Mouse (Mus musculus) bone marrow macrophage, adult 2 months (primary cell): ENCODE results near the gene Tnik. TPM values are rescaled to one million over a fixed set of nuclear protein-coding genes. Genes with fewer than 3 reads are reported as not detected.
A peak's percentile ranks its signal among the peaks of the same experiment; 100 is the strongest.

ENCODE experiments used
- H3K27ac ChIP-seq: 2 replicates; pipeline ENCODE4 v1.5.1; 2012; ENCODE audit warnings: low read depth, low read length; ENCODE audit not compliant: insufficient read depth
- H3K4me1 ChIP-seq: 2 replicates; pipeline ENCODE4 v1.6.1; 2012; ENCODE audit warnings: low read length; ENCODE audit not compliant: control insufficient read depth, insufficient read depth
- H3K4me3 ChIP-seq: 2 replicates; pipeline ENCODE4 v1.5.1; 2012; ENCODE audit warnings: mild to moderate bottlenecking, low read length, moderate library complexity; ENCODE audit not compliant: insufficient read depth
- CTCF ChIP-seq: IDR thresholded peaks from 2 replicates; pipeline ENCODE4 v1.5.1; 2012; ENCODE audit warnings: low read depth, mild to moderate bottlenecking, low read length, moderate library complexity
- POLR2A ChIP-seq: IDR thresholded peaks from 2 replicates; pipeline ENCODE4 v1.6.1; 2012; ENCODE audit warnings: mild to moderate bottlenecking, low read depth, low read length, borderline replicate concordance
- polyA plus RNA-seq: library from polyadenylated mRNA; stranded (reverse); fragments of >200 nt; gene quantifications from 2 replicates; pipeline ENCODE4 v1.2.4, GENCODE M21; 2012; ENCODE audit not compliant: missing spikeins, insufficient read depth, insufficient read length

Gene Tnik
- polyA plus RNA-seq, 1 experiment: 0.54 TPM

DNA sequence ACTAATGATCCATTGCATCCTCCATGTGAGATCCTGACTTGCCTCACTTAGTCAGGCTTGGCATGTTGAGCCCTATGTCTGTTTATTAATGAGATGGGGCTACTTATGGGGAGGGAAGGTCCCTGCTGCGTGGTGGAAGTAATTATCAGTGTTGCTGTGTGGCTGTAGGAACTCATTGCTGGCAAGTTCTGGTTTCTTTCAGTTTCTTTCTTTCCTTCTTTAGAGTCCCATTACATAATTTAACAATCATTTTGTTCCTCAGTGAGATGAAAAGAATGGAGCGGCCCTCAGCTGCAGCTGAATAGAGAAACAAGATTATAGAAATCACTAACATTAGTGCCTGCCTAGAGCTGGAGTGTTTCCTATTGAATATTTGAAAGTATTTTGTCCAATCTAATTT is 263.7 kb downstream of the Tnik start:
- no peak overlapping the region for H3K27ac ChIP-seq
- H3K4me3 ChIP-seq: no peak overlapping the region
- H3K4me1 ChIP-seq: no peaks in the 10 kb centered on the region
- TF ChIP-seq CTCF: no peak
- TF ChIP-seq POLR2A: no peak

DNA sequence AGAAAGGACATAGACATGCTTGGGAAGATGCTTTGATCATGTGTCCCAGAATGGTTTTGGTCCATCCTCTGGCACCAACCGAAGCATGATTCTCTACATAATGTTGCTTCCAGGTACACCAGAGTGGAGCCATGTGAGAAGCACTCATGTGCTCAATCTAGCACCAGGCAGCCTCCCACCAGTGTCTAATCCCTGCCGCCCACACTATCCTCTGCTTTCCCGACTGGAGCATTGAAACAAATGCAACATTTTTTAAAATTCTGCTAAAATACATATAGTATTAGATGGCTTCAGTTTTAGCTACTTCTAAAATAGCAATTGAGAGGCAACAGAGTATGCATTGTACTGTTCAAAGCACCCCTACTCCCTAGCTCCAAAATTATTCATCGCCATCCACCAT is 264.2 kb downstream of the Tnik start:
- no peak for TF ChIP-seq CTCF
- TF ChIP-seq POLR2A: no peak
- no peaks in the 10 kb centered on the region for H3K4me1 ChIP-seq
- no peak overlapping the region for H3K27ac ChIP-seq
- no peak overlapping the region for H3K4me3 ChIP-seq

DNA sequence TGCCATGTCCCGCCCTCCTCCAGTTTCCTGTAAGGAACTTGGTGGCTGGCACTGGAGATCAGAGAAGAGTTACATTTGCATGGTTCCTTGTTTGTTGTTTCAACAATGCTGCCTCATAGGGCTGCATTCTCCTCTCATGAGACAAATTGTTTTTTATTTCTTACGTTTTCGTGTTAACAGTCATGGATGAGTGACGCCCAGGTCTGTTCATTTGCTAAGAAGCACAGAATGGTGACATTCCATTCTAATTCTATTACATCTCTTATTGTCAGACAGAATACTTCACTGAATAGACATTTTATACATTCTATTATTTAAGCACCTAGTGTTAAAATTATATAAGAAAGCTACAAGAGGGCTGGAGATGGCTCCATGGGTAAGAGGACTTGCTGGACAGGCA is 266.5 kb downstream of the Tnik start:
- Histone ChIP-seq H3K27ac (no peak overlapping the region), H3K4me3 (no peak overlapping the region), H3K4me1 (no peaks in the 10 kb centered on the region)
- TF ChIP-seq POLR2A (no peak), CTCF (no peak)

DNA sequence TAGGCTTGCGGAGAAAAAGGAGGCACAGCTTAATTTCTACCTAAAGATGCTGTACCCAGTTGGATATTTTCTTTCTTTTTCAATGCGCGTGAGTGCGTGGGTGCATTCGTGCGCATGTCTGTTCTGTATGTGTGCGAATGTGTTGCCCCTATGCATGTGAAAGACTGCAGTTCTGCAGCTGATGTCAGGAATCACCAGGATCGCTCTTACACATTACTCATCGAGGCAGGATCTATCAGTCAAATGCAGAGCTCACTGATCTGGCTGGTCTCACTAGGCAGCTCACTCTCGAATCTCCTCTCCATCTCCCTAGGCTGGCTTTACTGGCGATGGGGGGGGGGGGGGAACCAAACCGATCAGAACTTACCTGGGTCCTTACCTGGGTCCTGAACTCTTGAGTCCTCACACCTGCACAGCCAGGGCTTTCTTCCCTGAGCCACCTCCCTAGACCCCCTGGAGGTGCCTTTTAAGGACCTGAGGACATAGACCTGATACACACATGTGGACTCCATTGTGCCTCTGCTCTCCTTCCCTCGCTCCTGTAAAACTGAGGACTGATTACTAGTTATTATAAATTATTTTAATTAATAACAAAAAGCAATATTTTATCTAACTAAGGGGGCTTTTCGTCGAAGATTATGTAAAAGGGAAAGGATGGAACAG is 268.4 kb downstream of the Tnik start:
- H3K4me3 ChIP-seq: no peak overlapping the region
- no peaks in the 10 kb centered on the region for H3K4me1 ChIP-seq
- TF ChIP-seq CTCF: no peak
- no peak for TF ChIP-seq POLR2A
- no peak overlapping the region for H3K27ac ChIP-seq

DNA sequence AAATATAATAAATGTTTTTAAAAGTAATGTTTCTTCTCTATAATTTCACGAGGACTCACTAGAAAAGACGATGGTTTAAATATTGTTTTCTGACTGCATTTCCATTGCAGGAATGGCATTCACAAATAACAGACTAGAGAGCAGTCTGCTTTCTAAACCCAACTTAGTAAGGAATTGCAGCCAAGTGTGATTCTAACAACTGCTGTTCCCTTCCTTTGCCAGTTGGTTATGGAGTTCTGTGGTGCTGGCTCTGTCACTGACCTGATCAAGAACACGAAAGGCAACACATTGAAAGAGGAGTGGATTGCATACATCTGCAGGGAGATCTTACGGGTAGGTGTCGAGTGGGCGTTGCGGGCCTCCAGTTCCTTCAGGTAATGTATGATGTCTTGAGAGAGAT is 269.7 kb downstream of the Tnik start:
- Histone ChIP-seq H3K4me1 (no peaks in the 10 kb centered on the region), H3K27ac (no peak overlapping the region), H3K4me3 (no peak overlapping the region)
- TF ChIP-seq POLR2A (no peak), CTCF (no peak)

DNA sequence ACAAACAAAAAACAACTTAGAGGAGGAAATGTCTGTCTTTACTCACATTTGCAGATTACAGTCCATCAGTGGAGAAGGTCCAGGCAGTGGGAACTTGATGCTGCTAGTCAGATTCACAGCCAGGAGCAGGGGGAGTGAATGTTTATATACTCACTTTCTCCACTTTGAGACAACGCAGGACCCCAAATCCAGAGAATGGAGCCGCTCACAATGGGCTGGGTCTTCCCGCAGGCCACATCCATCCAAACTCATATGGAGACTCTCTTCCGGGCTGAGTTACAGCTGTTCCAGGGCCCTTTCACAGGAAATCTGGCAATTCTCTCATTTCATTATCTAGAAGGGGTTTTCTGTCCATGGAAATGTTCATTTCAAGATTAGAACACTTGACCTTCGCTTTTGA is 277.1 kb downstream of the Tnik start:
- Histone ChIP-seq H3K27ac (no peak overlapping the region), H3K4me3 (no peak overlapping the region), H3K4me1 (no peaks in the 10 kb centered on the region)
- TF ChIP-seq POLR2A: no peak

DNA sequence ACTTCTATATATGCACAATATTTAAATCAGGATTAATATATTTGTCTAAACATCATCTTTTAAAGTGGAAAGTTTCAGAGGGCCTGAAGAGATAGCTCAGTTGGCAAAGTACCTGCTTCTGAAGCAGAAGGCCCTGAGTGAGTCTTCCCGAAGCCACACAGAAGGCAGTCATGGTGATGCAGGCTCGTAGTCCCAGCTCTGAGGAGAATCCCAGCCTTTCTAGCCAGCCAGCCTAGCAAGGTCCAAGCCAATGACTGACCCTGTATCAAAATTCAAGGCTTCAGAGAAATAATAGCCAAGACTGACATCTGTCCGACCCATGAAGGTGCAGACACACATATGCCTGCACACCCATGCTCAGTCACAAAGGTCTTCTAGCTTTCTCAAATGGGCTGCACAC is 279.9 kb downstream of the Tnik start:
- Histone ChIP-seq H3K4me3 (no peak overlapping the region), H3K4me1 (no peaks in the 10 kb centered on the region), H3K27ac (no peak overlapping the region)
- no peak for TF ChIP-seq POLR2A
- no peak for TF ChIP-seq CTCF

DNA sequence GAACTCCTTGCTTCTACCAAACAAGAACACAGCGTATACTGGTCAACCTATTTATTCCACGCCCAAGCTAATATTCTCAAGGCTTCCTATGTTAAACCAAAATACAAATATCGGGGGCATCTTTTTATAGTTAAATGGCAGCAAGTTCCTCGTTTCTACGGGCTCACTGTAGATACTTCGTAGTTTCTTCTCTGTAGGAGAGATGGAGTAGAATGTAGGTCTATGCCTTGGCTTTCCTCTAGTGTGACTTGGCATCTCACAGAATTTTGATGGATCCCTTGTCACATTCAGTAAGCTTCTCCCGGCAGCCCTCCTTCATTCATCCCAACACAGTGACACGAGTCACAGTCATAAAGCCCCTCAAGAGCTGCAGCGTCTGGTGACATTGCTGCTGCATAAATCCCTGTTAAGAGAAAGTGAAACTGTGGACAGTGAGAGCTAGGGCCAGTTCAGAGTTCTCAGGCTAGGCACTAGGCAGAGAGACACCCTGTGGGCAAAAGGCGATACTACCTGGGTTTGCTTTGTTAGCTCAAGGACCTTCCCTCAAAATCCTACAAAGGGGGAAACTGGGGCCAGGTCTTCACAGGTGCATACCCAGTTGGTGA is 280.5 kb downstream of the Tnik start:
- Histone ChIP-seq H3K4me1 (no peaks in the 10 kb centered on the region), H3K27ac (no peak overlapping the region), H3K4me3 (peak overlapping the region; percentile 43)
- TF ChIP-seq POLR2A: no peak
- no peak for TF ChIP-seq CTCF

DNA sequence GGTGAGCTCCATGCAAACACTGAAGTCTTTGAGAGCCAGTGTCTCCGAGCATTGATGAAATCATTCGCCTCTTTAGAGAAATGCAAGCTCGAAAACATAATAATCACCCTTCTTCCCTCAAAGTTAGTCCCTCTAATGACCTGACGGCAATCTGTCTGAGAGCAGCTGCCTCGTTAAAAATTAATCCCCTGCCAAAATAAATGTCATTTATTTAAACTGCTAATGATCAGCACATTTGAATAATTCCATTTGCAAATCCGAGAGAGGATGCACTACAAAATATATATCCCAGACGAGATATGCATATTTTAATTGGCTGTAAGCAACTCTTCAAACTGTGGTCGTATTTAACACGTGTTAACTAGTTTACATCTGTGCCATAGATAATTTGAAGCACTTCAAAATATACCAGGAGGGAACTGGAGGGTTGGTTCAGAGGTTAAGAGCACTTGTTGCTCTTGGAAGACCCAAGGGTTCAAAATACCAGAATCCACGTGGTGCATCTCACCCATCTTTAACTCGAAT is 281.4 kb downstream of the Tnik start:
- H3K27ac ChIP-seq: no peak overlapping the region
- no peak overlapping the region for H3K4me3 ChIP-seq
- H3K4me1 ChIP-seq: no peaks in the 10 kb centered on the region
- TF ChIP-seq POLR2A (no peak), CTCF (no peak)

DNA sequence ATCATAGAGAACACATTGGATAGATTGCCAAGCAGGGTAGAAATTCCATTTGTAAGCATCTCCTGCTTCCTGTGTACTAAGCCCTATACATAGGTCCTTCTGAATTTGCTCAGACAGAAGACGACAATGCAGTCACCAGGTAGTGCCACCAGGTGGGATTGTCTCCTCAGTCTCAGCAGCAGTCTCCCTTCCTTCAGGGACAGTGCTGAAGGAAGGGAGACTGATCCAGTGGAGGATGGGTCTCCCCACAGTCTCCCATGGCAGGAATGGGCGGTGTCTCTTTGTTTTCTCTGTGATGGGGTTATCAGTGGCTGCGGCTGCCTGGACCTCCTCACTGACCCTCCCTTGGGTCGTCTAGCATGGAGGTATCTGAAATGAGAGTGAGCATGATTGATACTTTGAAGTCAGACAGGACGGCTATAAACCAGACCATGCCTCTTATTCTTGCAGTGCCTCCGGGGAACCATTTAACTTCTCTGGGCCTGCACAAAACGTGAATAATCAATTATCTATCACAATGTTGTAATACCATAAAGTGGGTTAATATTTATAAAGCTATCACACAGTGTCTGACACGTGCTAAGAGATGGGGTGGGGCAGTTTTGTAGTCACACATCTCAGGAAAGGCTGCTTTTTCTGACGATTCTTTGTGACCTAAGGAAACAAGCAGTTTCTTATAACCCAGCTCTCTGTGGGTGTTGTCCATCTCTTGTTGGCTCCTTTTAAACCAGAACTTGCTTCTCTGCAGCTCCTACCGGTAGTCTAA is 285.1 kb downstream of the Tnik start:
- Histone ChIP-seq H3K4me3 (no peak overlapping the region), H3K27ac (no peak overlapping the region), H3K4me1 (no peaks in the 10 kb centered on the region)
- TF ChIP-seq POLR2A: no peak
- no peak for TF ChIP-seq CTCF

DNA sequence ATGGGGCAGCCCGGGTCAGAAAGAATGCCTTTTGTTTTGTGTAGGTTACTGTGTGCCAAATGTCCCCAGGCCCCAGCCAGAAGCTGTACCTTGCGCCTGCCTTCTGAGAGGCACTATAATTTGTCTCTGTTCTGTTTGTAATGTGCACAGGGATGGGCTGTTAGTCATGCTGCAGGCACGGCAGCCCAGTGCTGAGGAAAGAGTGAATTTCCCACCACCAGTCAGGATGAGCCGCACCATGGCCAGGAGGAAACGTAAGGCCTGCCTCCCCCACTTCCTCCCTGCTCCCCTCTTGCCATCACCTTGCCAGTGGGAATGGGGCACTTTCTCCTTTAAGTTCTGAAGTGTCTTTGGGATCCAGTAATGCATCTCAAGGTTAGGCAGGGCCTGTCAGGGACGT is 286.4 kb downstream of the Tnik start:
- Histone ChIP-seq H3K27ac (no peak overlapping the region), H3K4me3 (no peak overlapping the region), H3K4me1 (no peaks in the 10 kb centered on the region)
- no peak for TF ChIP-seq CTCF
- no peak for TF ChIP-seq POLR2A
